Mouse (Mus musculus): ENCODE data around the gene Gm28102. TPM values are rescaled to one million over a fixed set of nuclear protein-coding genes. Genes with fewer than 3 reads are reported as not detected.
"Not testable (repeated sequence)": the region's sequence is repeated elsewhere in the genome, so short reads cannot be mapped to it uniquely, and the experiment has no call there.

The Gm28102 gene
- not detected for total RNA-seq (2021)
- long read RNA-seq, experiment 1: 0 reads
- long read RNA-seq, experiment 2: 0 reads

DNA sequence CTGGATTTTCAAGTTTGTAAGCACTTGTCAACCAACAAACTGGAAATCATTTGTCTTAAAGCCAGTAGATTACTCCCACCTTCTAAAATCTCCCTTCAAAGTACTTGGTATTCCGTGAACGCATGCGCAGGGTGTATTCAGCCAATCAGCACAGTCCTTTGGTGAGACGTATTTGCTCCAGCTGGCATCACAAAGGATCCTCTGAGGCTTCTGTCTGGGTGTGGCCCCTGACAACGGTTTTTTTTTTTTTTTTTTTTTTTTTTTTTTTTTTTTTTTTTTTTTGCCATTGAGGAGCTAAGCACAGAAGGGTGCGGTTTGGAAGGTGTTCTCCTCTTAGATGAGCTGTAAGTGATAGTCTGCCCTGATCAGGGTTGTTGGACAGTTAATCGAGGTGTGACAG lies at the start of gene Gm28102:
Gm28102 (plus strand) TSS at position 301 of the 400 bp plus-strand sequence.
- DNase-seq; intact Hi-C loops (cut with DNase I; ENCODE audit: low total_unique reads): not testable (repeated sequence)

Data from gastrocnemius, postnatal 14 days (tissue).